Mouse (Mus musculus): ENCODE data around the gene Brinp3. TPM values are rescaled to one million over a fixed set of nuclear protein-coding genes. Genes with fewer than 3 reads are reported as not detected.

Gene Brinp3
- total RNA-seq, 2 experiments from 2014 or later = 48.6 to 54.5 TPM

GRCm38 (mm10) chr1:146751066-146751465 is 256.5 kb downstream of the Brinp3 start:
- intact Hi-C loops (cut with DNase I) = no loop called here
- no peak for DNase-seq (ENCODE audit: low spot score in 2 of 2)

GRCm38 (mm10) chr1:146783259-146783658 is 288.7 kb downstream of the Brinp3 start:
- intact Hi-C loops (cut with DNase I) = no loop called here
- DNase-seq (ENCODE audit: low spot score in 2 of 2) = no peak

- DNase-seq (ENCODE audit: low spot score in 2 of 2) = no peak
- intact Hi-C loops (cut with DNase I) = no loop called here
These were observed 292.7 kb downstream of the Brinp3 start for GRCm38 (mm10) chr1:146787236-146787635.

DNA sequence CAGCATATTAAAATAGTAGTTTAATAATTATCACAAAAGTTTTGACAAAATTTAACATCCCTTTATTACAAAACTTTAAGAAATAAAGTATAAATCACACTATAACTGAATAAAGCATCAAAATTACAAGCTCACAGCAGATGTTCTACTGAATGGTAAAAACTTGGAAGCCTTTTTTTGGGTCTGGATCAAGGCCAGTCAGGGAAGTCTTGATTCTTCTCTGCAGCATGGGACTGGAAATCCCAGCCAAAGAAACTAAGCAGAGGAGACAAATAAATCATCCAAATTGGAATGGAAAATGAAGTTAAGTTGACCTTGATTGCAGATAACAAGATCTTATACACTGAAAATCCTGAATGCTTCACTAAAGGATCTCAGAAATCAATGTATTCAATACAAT is 298.3 kb downstream of the Brinp3 start:
- intact Hi-C loops (cut with DNase I) = no loop called here
- DNase-seq (ENCODE audit: low spot score in 2 of 2) = peak; percentile 24 to 51

GRCm38 (mm10) chr1:146799986-146800553 is 305.5 kb downstream of the Brinp3 start:
- DNase-seq (ENCODE audit: low spot score in 2 of 2) = no peak
- intact Hi-C loops (cut with DNase I) = no loop called here

DNA sequence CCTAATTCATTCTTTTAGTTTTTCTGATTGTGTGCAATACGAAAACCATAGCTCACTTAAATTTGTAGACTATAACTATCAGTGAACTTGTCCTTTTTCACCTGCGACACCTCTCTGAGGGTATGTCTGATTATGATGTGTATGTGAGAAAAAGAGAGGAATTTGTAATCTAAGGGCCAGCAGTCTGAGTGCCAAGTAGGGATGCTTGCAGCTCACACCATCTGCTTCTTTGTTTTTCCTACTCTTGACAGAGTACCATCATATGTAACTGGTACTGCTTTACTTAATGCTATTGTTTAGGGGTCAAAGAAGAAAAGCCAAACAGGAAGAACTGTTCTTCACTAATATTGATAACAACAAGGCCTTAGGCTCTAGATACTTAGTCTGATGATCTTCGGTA is 307.3 kb downstream of the Brinp3 start:
- intact Hi-C loops (cut with DNase I) = no loop called here
- DNase-seq (ENCODE audit: low spot score in 2 of 2) = no peak

- no peak for DNase-seq (ENCODE audit: low spot score in 2 of 2)
- intact Hi-C loops (cut with DNase I) = no loop called here
These were observed 313.2 kb downstream of the Brinp3 start for GRCm38 (mm10) chr1:146807765-146808164.

- DNase-seq (ENCODE audit: low spot score in 2 of 2) = no peak
- intact Hi-C loops (cut with DNase I) = no loop called here
These were observed 339.3 kb downstream of the Brinp3 start for GRCm38 (mm10) chr1:146833888-146834287.

DNA sequence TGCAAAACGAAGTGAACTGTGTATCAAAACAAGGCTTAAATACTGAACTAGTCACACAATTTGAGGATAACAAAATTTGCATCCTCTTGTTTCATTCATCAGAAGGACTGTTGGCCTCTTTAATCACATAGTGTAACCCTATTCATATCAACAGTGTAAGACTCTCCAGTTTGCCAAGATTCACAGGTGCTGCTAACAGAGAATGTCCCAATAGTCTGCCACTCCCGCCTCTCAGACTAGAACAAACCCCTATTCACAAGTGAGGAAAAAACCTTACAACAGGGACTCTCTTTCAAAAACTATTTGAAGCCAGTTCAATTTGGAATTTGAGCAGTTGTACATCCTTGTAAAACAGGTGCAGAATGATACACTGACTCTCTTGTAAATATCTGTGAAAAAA is 349.5 kb downstream of the Brinp3 start:
- intact Hi-C loops (cut with DNase I) = no loop called here
- peak in 1 of 2 experiments; percentile 42 for DNase-seq (ENCODE audit: low spot score in 2 of 2)

GRCm38 (mm10) chr1:146848892-146849291 is 354.3 kb downstream of the Brinp3 start:
- intact Hi-C loops (cut with DNase I) = no loop called here
- no peak for DNase-seq (ENCODE audit: low spot score in 2 of 2)

- no peak for DNase-seq (ENCODE audit: low spot score in 2 of 2)
- intact Hi-C loops (cut with DNase I) = no loop called here
These were observed 355.6 kb downstream of the Brinp3 start for GRCm38 (mm10) chr1:146850147-146850546.

DNA sequence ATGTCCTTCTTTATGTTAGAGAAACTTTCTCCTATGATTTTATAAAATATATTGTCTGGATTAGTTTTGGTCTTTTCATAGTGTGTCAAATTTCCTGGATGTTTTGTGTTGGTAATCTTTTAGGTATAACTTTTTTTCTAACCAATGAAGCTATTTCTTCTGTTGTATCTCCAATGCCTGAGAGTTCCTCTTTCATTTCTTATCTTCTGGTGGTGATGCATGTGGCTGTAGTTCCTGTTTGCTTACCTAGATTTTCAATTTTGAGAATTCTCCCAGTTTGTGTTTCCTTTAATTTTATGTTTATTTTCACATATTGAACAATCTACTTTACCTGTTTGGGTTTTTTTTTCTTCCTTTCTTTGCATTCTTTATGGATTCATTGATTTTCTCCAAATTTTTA is 404.1 kb downstream of the Brinp3 start:
- DNase-seq (ENCODE audit: low spot score in 2 of 2) = no peak
- intact Hi-C loops (cut with DNase I) = no loop called here

DNA sequence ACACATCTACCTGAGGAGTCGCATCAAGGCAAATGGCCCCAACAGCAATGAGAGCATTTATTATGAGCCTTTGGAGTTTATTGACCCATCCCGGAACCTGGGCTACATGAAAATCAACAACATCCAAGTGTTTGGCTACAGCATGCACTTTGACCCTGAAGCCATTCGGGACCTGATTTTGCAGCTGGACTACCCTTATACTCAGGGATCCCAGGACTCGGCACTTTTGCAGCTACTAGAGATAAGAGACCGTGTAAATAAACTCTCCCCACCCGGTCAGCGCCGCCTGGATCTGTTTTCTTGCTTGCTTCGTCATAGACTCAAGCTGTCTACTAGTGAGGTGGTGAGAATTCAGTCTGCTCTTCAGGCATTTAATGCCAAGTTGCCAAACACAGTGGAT is 407.1 kb downstream of the Brinp3 start:
- DNase-seq (ENCODE audit: low spot score in 2 of 2) = no peak
- intact Hi-C loops (cut with DNase I) = no loop called here

GRCm38 (mm10) chr1:146939463-146940389 is 445.2 kb downstream of the Brinp3 start:
- no peak for DNase-seq (ENCODE audit: low spot score in 2 of 2)
- intact Hi-C loops (cut with DNase I) = no loop called here

All from left cerebral cortex, postnatal 14 days (tissue).